Mouse (Mus musculus) lung, postnatal 0 days (tissue): ENCODE measurements at regions not wholly inside any gene's neighbourhood (a gene's known extent, or its start where the extent isn't known, plus 50 kb on each side); places are given as distances from the start of the nearest gene placed in this dataset.

Source experiments
- CTCF ChIP-seq: IDR thresholded peaks from 2 replicates; pipeline ENCODE4 v1.5.1; 2016; ENCODE audit warnings: antibody characterized with exemption, mild to moderate bottlenecking
- EP300 ChIP-seq: IDR thresholded peaks from 2 replicates; pipeline ENCODE4 v1.6.1; 2016; ENCODE audit warnings: antibody characterized with exemption, mild to moderate bottlenecking, control low read depth

DNA sequence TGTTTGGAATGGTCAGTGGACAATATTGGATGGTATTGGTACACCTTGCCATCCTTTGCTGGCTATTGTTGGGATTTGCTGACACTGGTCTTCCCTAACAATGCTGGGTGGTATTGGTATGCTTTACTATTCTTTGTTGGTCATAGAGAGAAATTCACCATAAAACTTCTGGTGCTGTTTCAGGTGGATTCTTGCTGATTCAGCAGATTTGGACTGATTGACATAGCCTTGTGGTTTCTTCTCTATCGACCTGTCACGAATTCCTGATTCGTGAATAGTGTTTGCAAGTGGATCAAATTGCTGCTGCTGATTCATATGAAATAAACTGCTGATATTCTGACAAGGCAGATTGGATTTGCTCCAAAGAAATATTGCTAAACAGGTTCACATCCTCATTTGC lies 109.5 kb upstream of the Mme start:
- no peak for TF ChIP-seq CTCF
- no peak for TF ChIP-seq EP300
